Mouse (Mus musculus) CD4-positive, CD25-positive, alpha-beta regulatory T cell, adult 4 months (primary cell): Measurements from ENCODE around the gene Naip5. TPM values are rescaled to one million over a fixed set of nuclear protein-coding genes. Genes with fewer than 3 reads are reported as not detected.
"Not testable (repeated sequence)": the region's sequence is repeated elsewhere in the genome, so short reads cannot be mapped to it uniquely, and the experiment has no call there.

Experiments
- ATAC-seq: one replicate; pipeline ENCODE4 v1.8.0; 2017
- polyA plus RNA-seq, 2 experiments: library from polyadenylated mRNA; unstranded; fragments of 100-300 nt; shearing (Covaris generic); gene quantifications; one replicate each; pipeline ENCODE4 v1.2.1; 2017

Naip5 gene
- 10 to 100 TPM; 12.7 to 16.1 TPM for polyA plus RNA-seq

DNA sequence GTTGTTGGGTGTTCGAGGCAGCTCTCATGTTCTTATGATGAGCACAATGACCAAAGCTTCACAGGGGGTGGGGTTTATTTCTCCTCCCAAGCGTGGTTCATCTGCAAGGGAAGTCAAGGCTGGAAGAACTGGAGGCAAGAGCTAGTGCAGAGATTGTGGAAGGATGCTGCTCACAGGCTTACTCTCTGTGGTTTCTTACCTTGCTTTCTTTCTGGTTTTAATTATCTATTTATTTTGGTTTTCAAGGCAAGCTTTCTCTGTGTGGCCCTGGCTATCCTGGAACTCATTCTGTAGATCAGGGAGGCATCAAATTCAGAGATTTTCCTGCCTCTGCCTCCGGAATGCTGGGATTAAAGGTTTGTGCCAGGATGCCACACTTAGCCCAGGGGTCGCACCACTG, at the start of gene Naip5:
TSS of gene Naip5 (minus strand) at position 101 of the 400 bp plus-strand sequence.
- ATAC-seq = not testable (repeated sequence)

DNA sequence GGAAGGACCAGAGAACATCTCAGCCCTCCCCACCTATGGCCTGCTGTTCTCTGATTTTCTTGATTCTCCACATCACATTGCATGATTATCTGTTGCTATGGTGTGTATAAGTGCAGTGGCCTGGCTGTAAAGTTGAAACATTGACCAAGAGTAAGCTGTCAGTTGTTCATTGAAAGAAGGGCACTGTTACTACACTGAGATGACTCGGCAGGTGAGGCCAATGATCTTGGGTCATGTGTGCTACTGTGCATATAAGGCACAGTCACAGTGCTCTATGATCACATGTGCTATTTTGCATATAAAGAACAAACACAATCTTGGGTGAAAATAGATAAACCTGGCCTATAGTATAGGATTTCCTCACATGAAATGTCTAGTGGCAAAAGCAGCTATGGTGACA, 38.5 kb upstream of the Naip5 start:
- ATAC-seq = no peak

DNA sequence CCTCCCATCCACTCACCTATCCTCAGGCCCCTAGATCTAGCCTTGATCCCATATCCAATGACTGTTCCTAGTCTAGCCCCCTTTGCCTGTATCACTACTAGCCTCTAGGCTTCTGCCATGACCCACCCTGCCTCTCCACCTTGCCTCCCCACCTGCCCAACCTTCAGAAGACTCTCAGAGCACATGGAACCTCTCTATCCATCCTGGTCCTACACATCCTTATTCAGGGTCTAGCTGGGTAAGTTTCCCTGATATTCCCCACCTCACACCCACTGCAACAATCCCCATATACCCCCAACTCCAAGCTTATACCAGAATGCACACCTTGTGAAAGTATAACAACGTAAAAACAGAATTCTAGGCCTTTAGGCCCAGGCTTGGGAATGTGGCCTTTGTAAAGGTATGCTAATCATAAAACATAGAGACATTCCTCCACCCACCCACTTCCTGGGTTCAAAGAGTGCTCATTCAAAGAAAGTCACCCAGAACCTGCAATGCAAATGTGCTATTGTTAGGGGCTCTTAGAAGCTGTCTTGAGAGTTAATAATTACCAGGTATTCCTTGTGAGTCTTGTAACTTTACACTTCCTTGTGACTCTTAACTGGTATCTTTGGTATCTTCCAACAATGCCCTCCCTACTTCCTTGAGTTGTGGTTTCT, 25.5 kb upstream of the Naip5 start:
- ATAC-seq = not testable (repeated sequence)

DNA sequence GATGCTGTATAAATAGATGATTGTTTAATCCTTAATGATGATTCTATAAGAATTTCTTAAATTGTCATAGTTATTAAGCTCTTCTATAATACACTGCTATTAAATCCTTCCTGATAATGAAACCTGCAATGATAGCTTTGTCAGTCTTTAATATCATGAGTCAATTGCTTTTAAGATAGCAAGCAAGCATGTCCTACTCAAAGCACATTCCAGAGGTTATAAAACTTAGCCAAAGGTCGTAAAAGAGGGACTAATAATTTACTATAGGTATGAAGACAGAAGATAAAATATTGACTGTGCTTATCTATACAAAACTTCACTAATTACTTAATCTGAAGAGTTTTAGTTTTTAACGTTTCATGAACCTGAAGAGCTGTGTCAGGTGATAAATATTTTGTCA, 10.9 kb upstream of the Naip5 start:
- ATAC-seq = not testable (repeated sequence)

DNA sequence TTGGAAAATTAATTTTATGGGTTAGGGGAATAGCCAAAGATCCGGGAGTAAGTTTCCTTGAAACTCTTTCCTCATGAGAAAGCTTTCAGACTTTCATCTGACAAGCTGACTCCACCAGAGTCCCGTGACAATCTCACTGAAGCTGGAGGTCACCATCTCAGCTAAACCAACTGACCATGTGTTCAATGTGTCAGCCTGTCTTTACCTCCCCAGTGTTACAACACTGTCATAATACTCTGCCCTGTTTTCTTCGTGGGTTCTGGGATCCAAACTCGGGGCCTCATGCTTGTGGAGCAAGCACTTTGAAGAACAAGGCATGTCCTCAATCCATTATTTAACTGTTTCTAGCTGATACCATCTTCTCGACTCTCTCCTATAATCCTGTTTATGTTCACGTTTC, 9.8 kb upstream of the Naip5 start:
- not testable (repeated sequence) for ATAC-seq

DNA sequence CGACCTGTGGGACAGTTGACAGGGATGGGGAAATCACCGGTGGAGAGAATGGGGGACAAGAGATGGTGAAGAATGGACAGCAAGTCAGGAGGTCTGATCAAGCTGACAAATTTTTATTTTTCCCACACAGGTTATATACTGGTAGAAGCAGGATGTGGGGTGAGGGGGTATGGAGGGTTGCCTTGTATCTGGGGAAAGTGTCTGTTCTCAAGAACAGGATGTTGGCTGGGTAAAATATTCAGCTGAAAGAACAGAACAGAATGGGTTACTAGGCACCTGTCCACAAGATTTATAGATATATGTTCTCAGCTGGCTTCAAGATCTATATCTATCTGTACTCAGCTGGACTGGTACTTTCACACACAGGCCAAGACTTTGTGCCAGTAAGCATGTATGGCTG, 5.8 kb upstream of the Naip5 start:
- ATAC-seq = peak; percentile 71

DNA sequence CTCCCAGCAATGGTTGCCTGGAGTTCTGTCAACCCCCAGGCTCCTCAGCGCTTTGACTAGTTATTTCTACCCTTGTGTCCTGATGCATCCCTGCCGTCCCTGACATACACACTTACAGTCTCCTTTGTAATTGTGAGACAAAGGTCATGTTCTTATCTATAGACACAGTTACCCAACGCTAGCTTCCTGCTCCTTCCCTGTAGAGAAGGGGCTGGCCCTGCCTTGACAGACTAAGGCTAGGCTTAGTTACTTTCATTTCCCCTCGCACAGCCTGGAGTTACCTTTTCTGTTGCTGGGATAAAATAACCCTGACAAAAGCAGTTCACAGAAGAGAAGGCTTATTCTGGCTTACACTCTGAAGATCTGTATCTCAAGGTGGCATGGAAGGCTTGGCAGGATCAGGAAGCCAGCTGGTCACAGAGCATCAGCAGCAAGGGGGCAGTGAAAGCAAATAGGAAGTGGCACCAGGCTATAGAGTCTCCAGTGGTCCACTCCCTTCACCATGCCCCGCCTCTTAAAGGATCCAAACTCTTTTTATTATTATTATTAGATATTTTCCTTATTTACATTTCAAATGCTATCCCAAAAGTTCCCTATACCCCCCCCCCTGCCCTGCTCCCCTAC, 885 bp upstream of the Naip5 start:
- ATAC-seq = peak; percentile 91

DNA sequence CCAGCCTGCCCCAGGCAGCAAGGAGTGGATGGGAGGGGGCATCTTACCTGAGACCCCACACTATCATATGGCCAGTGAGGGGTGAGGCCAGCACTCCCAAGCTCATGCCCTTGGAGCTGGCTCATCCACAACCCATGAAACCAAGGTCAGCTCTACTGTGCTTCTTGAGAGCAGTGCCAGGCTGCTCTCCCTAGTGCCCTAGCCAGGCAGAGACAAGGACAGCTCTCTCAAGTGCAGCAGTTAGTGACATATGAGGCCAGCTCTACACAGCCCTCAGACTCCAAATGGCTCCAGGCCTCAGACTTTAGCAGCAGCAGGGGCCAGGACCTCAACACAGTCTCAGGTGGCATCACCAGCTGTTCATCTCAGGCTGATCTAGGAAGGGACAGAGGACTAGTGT, 2.4 kb downstream of the Naip5 start:
- ATAC-seq = no peak

DNA sequence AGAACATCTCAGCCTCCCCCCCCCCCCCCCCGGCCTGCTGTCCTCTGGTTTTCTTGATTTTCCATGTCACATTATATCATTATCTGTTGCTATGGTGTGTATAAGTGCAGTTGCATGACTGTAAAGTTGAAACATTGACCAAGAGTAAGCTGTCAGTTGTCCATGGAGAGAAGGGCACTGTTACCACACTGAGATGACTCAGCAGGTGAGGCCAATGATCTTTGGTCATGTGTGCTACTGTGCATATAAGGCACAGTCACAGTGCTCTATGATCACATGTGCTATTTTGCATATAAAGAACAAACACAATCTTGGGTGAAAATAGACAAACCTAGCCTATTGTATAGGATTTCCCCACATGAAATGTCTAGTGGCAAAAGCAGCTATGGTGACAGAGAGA, 32.4 kb downstream of the Naip5 start:
- ATAC-seq = not testable (repeated sequence)

DNA sequence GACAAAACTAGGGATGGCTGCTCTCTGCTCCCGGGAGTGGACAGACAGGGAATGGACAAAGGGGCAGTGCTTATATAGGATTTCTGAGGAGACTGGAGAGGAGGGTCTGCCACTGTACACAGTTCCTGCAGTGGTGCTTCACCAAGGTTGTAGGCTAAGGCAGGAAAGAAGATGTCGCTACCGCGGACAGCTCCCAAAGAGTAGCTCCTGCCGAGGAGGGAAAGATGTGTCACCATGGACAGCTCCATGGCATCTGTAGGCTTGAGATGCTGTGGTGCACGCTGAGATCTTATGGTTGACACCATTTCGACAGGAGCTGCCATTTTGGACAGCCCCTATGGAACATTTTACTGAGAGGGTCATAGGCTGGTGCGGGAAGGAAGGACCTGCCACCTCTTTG, 35.6 kb downstream of the Naip5 start:
- no peak for ATAC-seq

DNA sequence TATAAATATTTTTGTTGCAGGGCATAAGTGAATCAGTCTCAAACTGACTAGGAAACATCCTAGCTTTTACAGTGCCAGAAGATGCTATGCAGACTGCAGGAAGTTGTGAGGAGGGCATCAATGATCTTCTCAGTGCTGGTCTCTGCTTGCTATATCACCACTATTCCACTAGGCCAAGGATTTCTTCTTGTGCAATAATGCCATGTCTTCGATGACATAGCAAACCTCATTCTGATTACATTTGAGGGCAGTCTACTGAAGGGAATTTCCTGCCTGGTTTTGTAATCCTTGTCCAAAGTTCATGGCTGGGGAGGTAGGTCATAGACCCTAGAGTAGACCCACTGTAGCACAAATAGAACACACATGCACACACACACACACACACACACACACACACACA, 42.8 kb downstream of the Naip5 start:
- no peak for ATAC-seq

DNA sequence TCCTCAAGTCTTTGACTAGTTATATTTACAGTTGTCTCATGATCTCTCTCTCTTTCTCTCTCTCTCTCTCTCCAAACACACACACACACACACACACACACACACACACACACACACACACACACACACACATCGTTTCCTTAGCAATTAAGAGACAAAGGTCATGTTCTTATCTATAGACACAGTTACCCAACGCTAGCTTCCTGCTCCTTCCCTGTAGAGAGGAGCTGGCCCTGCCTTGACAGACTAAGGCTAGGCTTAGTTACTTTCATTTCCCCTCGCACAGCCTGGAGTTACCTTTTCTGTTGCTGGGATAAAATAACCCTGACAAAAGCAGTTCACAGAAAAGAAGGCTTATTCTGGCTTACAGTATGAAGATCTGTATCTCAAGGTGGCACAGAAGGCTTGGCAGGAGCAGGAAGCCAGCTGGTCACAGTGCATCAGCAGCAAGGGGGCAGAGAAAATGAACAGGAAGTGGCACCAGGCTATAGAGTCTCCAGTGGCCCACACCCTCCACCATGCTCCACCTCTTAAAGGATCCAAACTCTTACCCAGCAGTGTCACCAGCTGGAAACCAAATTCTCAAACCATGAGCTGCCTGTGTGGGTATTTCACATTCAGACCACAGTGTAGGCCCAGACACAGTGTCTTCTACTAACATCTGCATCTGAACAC, 44.3 kb downstream of the Naip5 start, which contains the start of gene Naip2:
TSS of gene Naip2 (minus strand) at position 434 of the 675 bp plus-strand sequence.
- peak; percentile 96 for ATAC-seq

DNA sequence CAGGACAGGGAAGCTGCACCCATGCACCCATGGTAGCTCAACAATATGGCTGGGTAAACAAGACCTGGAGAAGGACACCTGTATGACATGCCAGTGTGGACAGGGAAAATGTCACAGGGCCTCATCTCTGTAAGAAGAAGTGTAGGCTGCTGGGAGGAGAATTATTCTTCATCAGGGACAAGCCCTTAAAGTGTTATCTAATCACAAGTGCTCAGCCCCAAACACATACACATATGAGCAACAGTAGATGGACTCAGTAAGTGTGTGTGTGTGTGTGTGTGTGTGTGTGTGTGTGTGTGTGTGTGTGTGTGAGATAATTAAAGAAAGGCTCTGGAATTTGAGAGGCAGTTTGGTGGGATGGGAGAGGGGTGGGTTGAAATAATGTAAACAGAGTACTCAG, 45.3 kb downstream of the Naip5 start:
- ATAC-seq = no peak

DNA sequence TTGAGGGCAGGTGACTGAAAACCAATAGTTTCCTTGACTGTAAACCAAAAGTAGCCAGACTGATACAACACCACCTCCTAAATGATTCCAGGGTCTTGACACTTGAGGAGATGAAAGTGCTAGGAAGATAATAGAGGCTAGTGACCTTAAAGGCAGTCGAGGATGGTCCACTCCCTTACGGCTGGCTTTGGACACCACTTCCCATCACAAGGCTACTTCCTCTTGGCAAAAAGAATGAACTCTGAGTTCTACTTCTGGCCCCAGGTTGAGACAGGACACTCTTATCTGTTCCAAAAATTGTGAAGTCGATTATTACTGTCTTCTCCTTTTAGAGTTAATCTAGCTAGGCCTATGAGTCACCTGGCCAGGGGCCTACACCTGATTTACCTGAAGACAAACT, 50.7 kb downstream of the Naip5 start:
- ATAC-seq = no peak

DNA sequence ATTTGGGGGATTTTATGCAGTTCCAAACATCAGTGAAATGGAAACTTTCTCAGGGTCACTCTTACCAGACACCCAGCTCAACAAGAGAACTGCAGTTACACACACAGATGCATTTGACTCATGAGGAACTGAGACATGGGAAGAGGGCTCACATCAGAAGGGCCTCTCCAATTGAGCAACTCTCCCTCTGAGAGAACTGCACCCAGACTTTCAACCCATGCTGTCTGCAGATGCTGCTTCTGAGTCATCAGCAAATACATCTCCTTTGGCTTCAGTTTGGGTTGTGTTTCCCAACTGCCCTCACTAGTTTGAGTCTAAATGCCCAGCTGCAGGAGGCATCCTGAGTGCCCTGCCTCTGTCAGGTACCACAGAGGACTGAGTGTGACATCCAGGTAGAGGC, 63.0 kb downstream of the Naip5 start:
- not testable (repeated sequence) for ATAC-seq

DNA sequence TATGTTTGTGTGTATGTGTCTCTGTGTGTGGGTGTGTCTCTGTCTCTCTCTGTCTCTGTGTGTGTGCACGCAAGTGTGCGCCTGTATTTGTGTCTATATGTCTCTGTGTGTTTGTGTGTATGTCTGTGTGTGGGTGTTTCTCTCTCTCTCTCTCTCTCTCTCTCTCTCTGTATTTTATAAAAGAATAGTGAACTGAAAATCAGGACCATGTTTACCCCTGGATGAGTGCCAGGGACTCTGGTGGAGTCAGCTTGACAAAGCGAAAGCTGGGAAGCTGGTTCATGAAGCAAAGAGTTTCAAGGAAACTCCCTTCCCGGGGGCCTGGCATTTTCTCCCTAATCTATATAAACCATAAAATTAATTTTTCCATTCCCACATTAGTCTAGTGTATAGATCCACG, 71.8 kb downstream of the Naip5 start:
- ATAC-seq = not testable (repeated sequence)

DNA sequence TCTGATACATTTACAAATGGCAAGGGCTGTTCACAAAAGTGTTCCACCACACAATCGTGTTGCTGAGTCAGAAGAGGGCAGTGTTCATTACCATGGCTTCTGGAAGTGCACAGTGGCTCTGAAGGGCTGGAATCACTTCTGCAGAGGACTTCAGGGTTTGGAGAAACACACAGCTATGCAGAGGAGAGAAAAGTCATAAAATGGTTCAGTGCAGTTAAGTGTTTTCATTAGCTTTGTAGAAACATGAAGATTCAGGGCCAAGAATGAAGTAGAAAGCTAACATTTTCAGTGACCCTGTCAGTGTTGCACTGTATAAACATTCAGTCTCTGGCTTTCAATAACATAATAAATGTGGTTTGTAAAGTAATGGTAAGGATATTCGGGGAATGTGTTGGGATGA, 79.7 kb downstream of the Naip5 start:
- ATAC-seq = not testable (repeated sequence)

DNA sequence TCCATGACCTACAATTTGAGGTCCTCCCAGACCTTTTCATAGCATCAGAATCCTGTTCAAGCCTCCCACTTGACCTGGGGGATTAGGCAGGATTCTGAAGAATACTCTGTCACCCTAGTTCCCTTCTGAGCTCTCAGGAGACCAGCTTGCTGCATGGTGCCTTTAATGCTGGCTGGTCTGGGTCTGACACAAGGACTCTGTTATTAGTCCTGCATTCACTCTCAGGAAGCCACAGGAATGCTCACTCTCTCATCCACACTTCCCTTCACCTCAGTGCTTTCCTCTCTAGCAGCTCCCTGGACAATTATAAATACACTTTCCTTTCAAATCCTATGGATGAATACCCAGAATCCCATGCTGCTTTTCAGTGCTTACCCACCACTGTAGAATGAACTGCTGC, 83.7 kb downstream of the Naip5 start:
- ATAC-seq = not testable (repeated sequence)

Other genes starting within 250 kb of the Naip5 start
- gene Mccc2, start 230.7 kb downstream of the Naip5 start, polyA plus RNA-seq = 10 to 100 TPM; 11.5 to 18.2 TPM
- 10 to 100 TPM; 17.5 to 26.5 TPM for gene Bdp1, start 142.3 kb downstream of the Naip5 start, polyA plus RNA-seq
- 1 to 10 TPM; 5.6 to 6.3 TPM for gene Serf1, start 138.3 kb downstream of the Naip5 start, polyA plus RNA-seq
- gene Smn1, start 121.5 kb downstream of the Naip5 start, polyA plus RNA-seq = 10 to 100 TPM; 36.4 to 36.6 TPM
- gene Naip2, start 44.2 kb downstream of the Naip5 start, polyA plus RNA-seq = 10 to 100 TPM in 1 of 2 experiments, 1 to 10 TPM in 1; 7.3 to 13.2 TPM
- 1 to 10 TPM; 3.4 to 5.3 TPM for gene Naip6, start 71.4 kb upstream of the Naip5 start, polyA plus RNA-seq
- under 1 TPM in 1 of 2 experiments, not detected in 1; 0.20 TPM for gene Naip1, start 206.5 kb upstream of the Naip5 start, polyA plus RNA-seq
- 10 to 100 TPM; 59.2 to 59.8 TPM for gene Gtf2h2, start 246.3 kb upstream of the Naip5 start, polyA plus RNA-seq